Mouse (Mus musculus): ENCODE data around the gene Slc23a4. TPM values are rescaled to one million over a fixed set of nuclear protein-coding genes. Genes with fewer than 3 reads are reported as not detected.

Gene Slc23a4
- polyA plus RNA-seq, 1 experiment from 2014 or later: 0.70 TPM

GRCm38 (mm10) chr6:34903851-34904250 lies 84.4 kb downstream of the Slc23a4 start:
- peak; percentile 86 for ATAC-seq (ENCODE audit: low read depth)
- WGBS: 40% methylated on average over 10 of the region's 10 CpGs
- Histone ChIP-seq H3K36me3 (ENCODE audit: control insufficient read depth, insufficient read depth, low read length) (peaks cover 30% of the 10 kb centered on the region), H3K9ac (ENCODE audit: low read length) (no peak overlapping the region), H3K9me3 (ENCODE audit: control insufficient read depth, low read length) (no peaks in the 10 kb centered on the region), H3K4me2 (ENCODE audit: low read depth, low read length) (peak overlapping the region; percentile 26), H3K27me3 (ENCODE audit: control insufficient read depth, insufficient read depth, low read depth, low read length) (no peaks in the 10 kb centered on the region), H3K4me1 (replicated peaks; ENCODE audit: control insufficient read depth, insufficient read depth, low read length) (peaks cover 24% of the 10 kb centered on the region), H3K27ac (ENCODE audit: low read length) (peak overlapping the region; percentile 94), H3K4me3 (ENCODE audit: low read length) (no peak overlapping the region)

- H3K9me3 ChIP-seq (ENCODE audit: control insufficient read depth, low read length): no peaks in the 10 kb centered on the region
- peaks cover 27% of the 10 kb centered on the region for H3K36me3 ChIP-seq (ENCODE audit: control insufficient read depth, insufficient read depth, low read length)
- H3K27ac ChIP-seq (ENCODE audit: low read length): peak overlapping the region; percentile 94
- 56% methylated on average over 5 of the region's 5 CpGs for WGBS
- no peak overlapping the region for H3K9ac ChIP-seq (ENCODE audit: low read length)
- ATAC-seq (ENCODE audit: low read depth): peak; percentile 82
- H3K4me3 ChIP-seq (ENCODE audit: low read length): no peak overlapping the region
- H3K4me2 ChIP-seq (ENCODE audit: low read depth, low read length): peak overlapping the region; percentile 45; the same call in 1 of the 2 replicates
- no peaks in the 10 kb centered on the region for H3K27me3 ChIP-seq (ENCODE audit: control insufficient read depth, insufficient read depth, low read depth, low read length)
- peaks cover 23% of the 10 kb centered on the region for H3K4me1 ChIP-seq (replicated peaks; ENCODE audit: control insufficient read depth, insufficient read depth, low read length)
These were observed 84.8 kb downstream of the Slc23a4 start for GRCm38 (mm10) chr6:34903441-34903840.

- Histone ChIP-seq H3K4me2 (ENCODE audit: low read depth, low read length) (peak overlapping the region; percentile 45), H3K36me3 (ENCODE audit: control insufficient read depth, insufficient read depth, low read length) (peaks cover 23% of the 10 kb centered on the region), H3K4me1 (replicated peaks; ENCODE audit: control insufficient read depth, insufficient read depth, low read length) (peaks cover 23% of the 10 kb centered on the region), H3K9ac (ENCODE audit: low read length) (peak overlapping the region; percentile 14; the same call in 1 of the 2 replicates), H3K27ac (ENCODE audit: low read length) (peak overlapping the region; percentile 92), H3K4me3 (ENCODE audit: low read length) (peak overlapping the region; percentile 18), H3K27me3 (ENCODE audit: control insufficient read depth, insufficient read depth, low read depth, low read length) (no peaks in the 10 kb centered on the region), H3K9me3 (ENCODE audit: control insufficient read depth, low read length) (no peaks in the 10 kb centered on the region)
- 61% methylated on average over 7 of the region's 7 CpGs for WGBS
- ATAC-seq (ENCODE audit: low read depth): peak; percentile 63
These were observed 85.6 kb downstream of the Slc23a4 start for GRCm38 (mm10) chr6:34902578-34902977.

DNA sequence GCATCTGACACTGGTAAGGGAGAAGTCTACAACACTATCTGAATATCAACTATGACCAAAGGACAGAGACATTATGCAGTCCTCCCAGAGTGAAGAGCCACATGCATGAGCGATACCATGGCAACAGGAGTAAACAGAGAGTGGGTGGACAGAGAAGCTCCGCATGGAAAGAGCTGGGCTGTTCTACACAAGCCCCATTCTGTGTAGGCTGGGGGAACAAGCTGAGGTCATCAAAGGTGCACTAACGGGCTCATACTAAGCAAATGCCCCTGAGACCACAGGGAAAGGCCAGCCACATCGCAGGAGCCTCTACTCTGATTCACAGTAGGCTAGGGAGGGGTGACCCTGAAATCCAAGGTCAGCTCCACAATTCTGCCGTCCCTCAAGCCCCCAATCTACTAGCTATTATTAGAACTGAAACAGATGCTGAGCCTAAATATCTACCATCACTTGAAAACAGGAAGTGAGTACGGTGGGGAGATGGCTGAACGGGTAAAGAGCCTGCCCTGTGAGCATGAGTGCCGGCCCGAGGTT lies 86.2 kb downstream of the Slc23a4 start:
- peak overlapping the region; percentile 18 for H3K4me3 ChIP-seq (ENCODE audit: low read length)
- peaks cover 24% of the 10 kb centered on the region for H3K36me3 ChIP-seq (ENCODE audit: control insufficient read depth, insufficient read depth, low read length)
- WGBS: 34% methylated on average over 9 of the region's 9 CpGs
- no peak for ATAC-seq (ENCODE audit: low read depth)
- H3K27me3 ChIP-seq (ENCODE audit: control insufficient read depth, insufficient read depth, low read depth, low read length): no peaks in the 10 kb centered on the region
- H3K4me1 ChIP-seq (replicated peaks; ENCODE audit: control insufficient read depth, insufficient read depth, low read length): peaks cover 19% of the 10 kb centered on the region
- H3K27ac ChIP-seq (ENCODE audit: low read length): peak overlapping the region; percentile 88
- H3K9me3 ChIP-seq (ENCODE audit: control insufficient read depth, low read length): no peaks in the 10 kb centered on the region
- H3K9ac ChIP-seq (ENCODE audit: low read length): peak overlapping the region; percentile 44
- peak overlapping the region; percentile 43 for H3K4me2 ChIP-seq (ENCODE audit: low read depth, low read length)

DNA sequence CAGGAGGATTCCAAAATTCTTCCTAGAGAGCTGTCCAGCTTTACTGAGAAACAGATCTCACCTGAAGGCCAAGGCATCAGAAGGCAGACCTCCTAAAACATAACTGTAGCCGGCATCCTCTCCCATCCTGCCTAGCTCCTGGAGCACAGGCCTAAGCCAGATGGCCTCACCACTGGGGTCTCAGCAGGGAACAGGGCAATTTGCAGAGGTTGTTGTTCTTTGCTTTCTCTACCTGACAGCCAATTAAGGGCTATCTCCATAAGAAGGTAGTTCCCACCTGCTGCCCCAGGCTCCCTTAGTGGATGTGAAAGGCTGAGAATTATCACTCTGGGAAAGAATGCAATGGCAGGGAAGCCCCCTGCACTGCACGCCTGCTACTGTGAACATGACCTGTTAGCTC lies 87.2 kb downstream of the Slc23a4 start:
- no peaks in the 10 kb centered on the region for H3K9me3 ChIP-seq (ENCODE audit: control insufficient read depth, low read length)
- 66% methylated on average over 2 of the region's 2 CpGs for WGBS
- H3K36me3 ChIP-seq (ENCODE audit: control insufficient read depth, insufficient read depth, low read length): peaks cover 23% of the 10 kb centered on the region
- H3K9ac ChIP-seq (ENCODE audit: low read length): no peak overlapping the region
- no peak overlapping the region for H3K4me2 ChIP-seq (ENCODE audit: low read depth, low read length)
- H3K27me3 ChIP-seq (ENCODE audit: control insufficient read depth, insufficient read depth, low read depth, low read length): no peaks in the 10 kb centered on the region
- no peak overlapping the region for H3K4me3 ChIP-seq (ENCODE audit: low read length)
- peaks cover 15% of the 10 kb centered on the region for H3K4me1 ChIP-seq (replicated peaks; ENCODE audit: control insufficient read depth, insufficient read depth, low read length)
- H3K27ac ChIP-seq (ENCODE audit: low read length): peak overlapping the region; percentile 56; the same call in 1 of the 2 replicates
- ATAC-seq (ENCODE audit: low read depth): no peak

- Histone ChIP-seq H3K27ac (ENCODE audit: low read length) (no peak overlapping the region), H3K36me3 (ENCODE audit: control insufficient read depth, insufficient read depth, low read length) (peaks cover 34% of the 10 kb centered on the region)
- no peak for ATAC-seq (ENCODE audit: low read depth)
These were observed 89.1 kb downstream of the Slc23a4 start for GRCm38 (mm10) chr6:34899127-34899526.

GRCm38 (mm10) chr6:34896168-34896780 lies 91.9 kb downstream of the Slc23a4 start:
- WGBS: 56% methylated on average over 16 of the region's 16 CpGs
- H3K36me3 ChIP-seq (ENCODE audit: control insufficient read depth, insufficient read depth, low read length): peaks cover 40% of the 10 kb centered on the region

More at GRCm38 (mm10) chr6:34899127-34899526, 89.1 kb downstream of the Slc23a4 start:
- Histone ChIP-seq H3K4me2 (ENCODE audit: low read depth, low read length) (no peak overlapping the region), H3K9ac (ENCODE audit: low read length) (no peak overlapping the region), H3K4me1 (replicated peaks; ENCODE audit: control insufficient read depth, insufficient read depth, low read length) (peaks cover 7% of the 10 kb centered on the region; the same call in 1 of the 2 replicates), H3K27me3 (ENCODE audit: control insufficient read depth, insufficient read depth, low read depth, low read length) (no peaks in the 10 kb centered on the region), H3K4me3 (ENCODE audit: low read length) (no peak overlapping the region), H3K9me3 (ENCODE audit: control insufficient read depth, low read length) (no peaks in the 10 kb centered on the region)
- WGBS: 64% methylated on average over 2 of the region's 2 CpGs

DNA sequence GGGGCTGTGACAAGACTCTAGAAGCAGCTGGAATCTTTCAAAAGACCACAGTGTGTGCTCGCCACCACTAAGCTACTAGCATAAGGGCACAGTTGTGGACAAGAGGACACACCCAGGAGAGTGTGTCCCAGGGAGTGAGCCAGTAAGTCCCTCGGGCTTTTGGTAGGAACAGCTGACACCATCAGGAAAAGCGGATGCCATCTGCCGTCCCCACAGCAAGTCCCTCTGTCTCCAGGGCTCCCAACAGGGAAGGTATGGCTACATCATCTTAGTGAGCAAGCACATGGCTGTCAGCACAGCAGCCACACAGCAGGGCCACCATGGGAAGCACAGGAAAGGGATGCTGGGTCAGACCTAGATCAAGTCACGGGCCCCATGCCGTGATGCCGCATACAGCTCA lies 92.6 kb downstream of the Slc23a4 start:
- Histone ChIP-seq H3K4me2 (ENCODE audit: low read depth, low read length) (no peak overlapping the region), H3K9me3 (ENCODE audit: control insufficient read depth, low read length) (no peaks in the 10 kb centered on the region), H3K36me3 (ENCODE audit: control insufficient read depth, insufficient read depth, low read length) (peaks cover 38% of the 10 kb centered on the region), H3K27me3 (ENCODE audit: control insufficient read depth, insufficient read depth, low read depth, low read length) (no peaks in the 10 kb centered on the region), H3K4me1 (replicated peaks; ENCODE audit: control insufficient read depth, insufficient read depth, low read length) (no peaks in the 10 kb centered on the region), H3K4me3 (ENCODE audit: low read length) (no peak overlapping the region), H3K27ac (ENCODE audit: low read length) (no peak overlapping the region), H3K9ac (ENCODE audit: low read length) (no peak overlapping the region)
- ATAC-seq (ENCODE audit: low read depth): no peak
- 77% methylated on average over 7 of the region's 7 CpGs for WGBS

More at GRCm38 (mm10) chr6:34896168-34896780, 91.9 kb downstream of the Slc23a4 start:
- ATAC-seq (ENCODE audit: low read depth): no peak
- no peaks in the 10 kb centered on the region for H3K27me3 ChIP-seq (ENCODE audit: control insufficient read depth, insufficient read depth, low read depth, low read length)
- no peak overlapping the region for H3K27ac ChIP-seq (ENCODE audit: low read length)
- no peak overlapping the region for H3K4me2 ChIP-seq (ENCODE audit: low read depth, low read length)
- H3K4me3 ChIP-seq (ENCODE audit: low read length): no peak overlapping the region
- H3K9ac ChIP-seq (ENCODE audit: low read length): 0 out of 2 replicates have a peak overlapping the region, but pooled peaks have one; percentile 7
- H3K4me1 ChIP-seq (replicated peaks; ENCODE audit: control insufficient read depth, insufficient read depth, low read length): no peaks in the 10 kb centered on the region
- no peaks in the 10 kb centered on the region for H3K9me3 ChIP-seq (ENCODE audit: control insufficient read depth, low read length)

All from lung, embryonic 16.5 days (tissue).